Mouse (Mus musculus): ENCODE results near the gene 5031410I06Rik. TPM values are rescaled to one million over a fixed set of nuclear protein-coding genes. Genes with fewer than 3 reads are reported as not detected.
"Not testable (repeated sequence)": the region's sequence is repeated elsewhere in the genome, so short reads cannot be mapped to it uniquely, and the experiment has no call there.

Gene 5031410I06Rik
- not detected for total RNA-seq (2021)
- long read RNA-seq, experiment 1 = 0 reads
- long read RNA-seq, experiment 2 = 0 reads

DNA sequence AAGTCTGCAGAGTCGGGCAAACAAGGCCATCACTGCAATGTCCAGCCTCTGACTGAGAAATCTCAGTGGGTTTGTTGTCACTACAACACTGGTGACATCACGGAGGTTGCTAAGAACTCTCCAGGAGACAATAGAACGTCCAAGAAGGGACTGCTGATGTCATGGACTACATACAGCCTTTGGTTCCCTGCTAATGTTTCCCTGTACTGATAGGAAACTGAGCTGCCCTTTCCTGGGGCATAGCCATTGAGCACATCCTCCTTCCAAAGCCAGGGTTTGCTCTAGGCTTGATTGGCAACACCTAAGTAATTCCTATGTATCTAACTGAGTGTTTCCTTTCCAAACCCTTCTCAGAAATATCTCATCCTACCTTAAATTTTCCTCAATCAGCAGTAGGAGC, at the start of gene 5031410I06Rik:
TSS of gene 5031410I06Rik (minus strand) at position 101 of the 400 bp plus-strand sequence.
- H3K4me3 ChIP-seq; intact Hi-C loops (cut with DNase I); H3K27ac ChIP-seq; DNase-seq: not testable (repeated sequence)

DNA sequence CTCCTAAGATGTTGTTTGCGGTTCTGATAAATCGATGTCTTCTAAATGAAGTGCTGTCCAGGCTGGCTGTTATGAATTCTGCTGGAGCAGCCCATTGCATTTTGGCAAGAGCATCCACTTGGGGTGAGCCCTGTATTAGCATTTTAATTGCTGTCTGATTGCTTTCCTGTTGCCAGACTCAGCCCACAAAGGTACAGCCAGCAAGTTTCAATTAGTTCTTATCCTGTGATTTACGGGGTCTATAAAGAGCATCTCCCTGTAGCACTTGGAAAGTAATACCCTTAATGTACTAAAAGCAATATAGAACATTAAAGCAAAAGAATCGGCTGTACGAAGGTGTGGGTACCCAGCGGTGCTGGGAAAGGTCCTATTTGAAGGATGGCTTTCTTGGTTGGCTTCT, 37.7 kb upstream of the 5031410I06Rik start:
- TF ChIP-seq CTCF (IDR thresholded peaks at IDR 0.05) = no peak
- no peak overlapping the region for H3K4me3 ChIP-seq
- intact Hi-C loops (cut with DNase I) = no loop called here
- no peak overlapping the region for H3K27ac ChIP-seq
- DNase-seq = no peak

DNA sequence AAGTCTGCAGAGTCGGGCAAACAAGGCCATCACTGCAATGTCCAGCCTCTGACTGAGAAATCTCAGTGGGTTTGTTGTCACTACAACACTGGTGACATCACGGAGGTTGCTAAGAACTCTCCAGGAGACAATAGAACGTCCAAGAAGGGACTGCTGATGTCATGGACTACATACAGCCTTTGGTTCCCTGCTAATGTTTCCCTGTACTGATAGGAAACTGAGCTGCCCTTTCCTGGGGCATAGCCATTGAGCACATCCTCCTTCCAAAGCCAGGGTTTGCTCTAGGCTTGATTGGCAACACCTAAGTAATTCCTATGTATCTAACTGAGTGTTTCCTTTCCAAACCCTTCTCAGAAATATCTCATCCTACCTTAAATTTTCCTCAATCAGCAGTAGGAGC, 16.2 kb upstream of the 5031410I06Rik start, which contains the start of gene Gm10220:
TSS of gene Gm10220 (minus strand) at position 101 of the 400 bp plus-strand sequence.
- DNase-seq; intact Hi-C loops (cut with DNase I); H3K27ac ChIP-seq; H3K4me3 ChIP-seq: not testable (repeated sequence)

DNA sequence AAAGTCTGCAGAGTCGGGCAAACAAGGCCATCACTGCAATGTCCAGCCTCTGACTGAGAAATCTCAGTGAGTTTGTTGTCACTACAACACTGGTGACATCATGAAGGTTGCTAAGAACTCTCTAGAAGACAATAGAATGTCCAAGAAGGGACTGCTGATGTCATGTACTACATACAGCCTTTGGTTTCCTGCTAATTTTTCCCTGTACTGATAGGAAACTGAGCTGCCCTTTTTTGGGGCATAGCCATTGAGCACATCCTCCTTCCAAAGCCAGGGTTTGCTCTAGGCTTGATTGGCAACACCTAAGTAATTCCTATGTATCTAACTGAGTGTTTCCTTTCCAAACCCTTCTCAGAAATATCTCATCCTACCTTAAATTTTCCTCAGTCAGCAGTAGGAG, 16.0 kb downstream of the 5031410I06Rik start, which contains the start of gene Gm10471:
TSS of gene Gm10471 (minus strand) at position 101 of the 400 bp plus-strand sequence.
- DNase-seq; intact Hi-C loops (cut with DNase I); H3K4me3 ChIP-seq: not testable (repeated sequence)

DNA sequence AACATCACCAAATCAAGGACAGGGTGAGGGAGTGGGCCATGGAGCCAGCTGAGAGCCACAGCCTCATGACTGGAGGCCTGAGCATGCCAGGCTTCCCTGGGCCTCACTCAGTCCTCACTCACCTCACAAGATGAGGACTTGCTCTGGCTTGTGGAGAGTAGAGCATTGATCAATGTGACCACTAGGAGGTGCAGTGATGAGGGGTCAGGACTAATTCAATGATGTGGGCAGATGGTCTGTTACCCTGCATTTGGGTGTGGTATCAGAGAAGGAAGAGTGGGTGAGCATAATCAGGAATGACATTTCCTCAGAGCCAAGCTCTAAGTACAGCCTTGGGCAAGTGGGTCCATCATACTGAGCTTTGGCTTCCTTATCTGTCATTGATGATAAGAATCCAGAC, 26.1 kb downstream of the 5031410I06Rik start:
- intact Hi-C loops (cut with DNase I); H3K4me3 ChIP-seq; H3K27ac ChIP-seq; DNase-seq: not testable (repeated sequence)

More for the DNA sequence above, 16.0 kb downstream of the 5031410I06Rik start, which contains the start of gene Gm10471:
- not testable (repeated sequence) for H3K27ac ChIP-seq

DNA sequence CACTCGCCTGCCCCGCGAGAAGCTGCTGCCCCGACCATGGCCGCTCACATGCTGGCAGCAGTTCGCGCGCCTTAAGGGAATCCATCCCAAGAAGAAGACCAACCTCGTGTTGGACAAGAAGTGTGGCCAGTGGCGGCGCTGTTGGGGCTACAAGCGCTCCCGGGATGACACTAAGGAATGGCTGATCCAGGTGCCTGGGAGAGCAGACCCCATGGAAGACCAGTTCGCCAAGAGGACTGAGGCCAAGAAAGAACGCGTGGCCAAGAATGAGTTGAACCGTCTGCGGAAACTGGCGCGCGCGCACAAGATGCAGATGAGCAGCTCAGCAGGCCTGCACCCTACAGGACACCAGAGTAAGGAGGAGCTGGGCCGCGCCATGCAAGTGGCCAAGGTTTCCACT, 34.4 kb downstream of the 5031410I06Rik start:
- intact Hi-C loops (cut with DNase I) = no loop called here
- no peak for TF ChIP-seq CTCF (IDR thresholded peaks at IDR 0.05)
- DNase-seq = no peak
- Histone ChIP-seq H3K4me3 (no peak overlapping the region), H3K27ac (no peak overlapping the region)

DNA sequence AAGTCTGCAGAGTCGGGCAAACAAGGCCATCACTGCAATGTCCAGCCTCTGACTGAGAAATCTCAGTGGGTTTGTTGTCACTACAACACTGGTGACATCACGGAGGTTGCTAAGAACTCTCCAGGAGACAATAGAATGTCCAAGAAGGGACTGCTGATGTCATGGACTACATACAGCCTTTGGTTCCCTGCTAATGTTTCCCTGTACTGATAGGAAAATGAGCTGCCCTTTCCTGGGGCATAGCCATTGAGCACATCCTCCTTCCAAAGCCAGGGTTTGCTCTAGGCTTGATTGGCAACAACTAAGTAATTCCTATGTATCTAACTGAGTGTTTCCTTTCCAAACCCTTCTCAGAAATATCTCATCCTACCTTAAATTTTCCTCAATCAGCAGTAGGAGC, 46.7 kb downstream of the 5031410I06Rik start, which contains the start of gene Gm7347:
TSS of gene Gm7347 (minus strand) at position 101 of the 400 bp plus-strand sequence.
- H3K27ac ChIP-seq; intact Hi-C loops (cut with DNase I): not testable (repeated sequence)

More for the DNA sequence above, 46.7 kb downstream of the 5031410I06Rik start, which contains the start of gene Gm7347:
- DNase-seq, H3K4me3 ChIP-seq: not testable (repeated sequence)

Other genes with a start within 250 kb of the 5031410I06Rik start
- not detected for gene Gm21663, start 163.0 kb downstream of the 5031410I06Rik start, total RNA-seq (2021)
- not detected for gene Gm21671, start 150.9 kb downstream of the 5031410I06Rik start, total RNA-seq (2021)
- not detected for gene Gm21680, start 132.7 kb downstream of the 5031410I06Rik start, total RNA-seq (2021)
- gene Gm21698, start 116.7 kb downstream of the 5031410I06Rik start, total RNA-seq (2021) = not detected
- gene Gm1979, start 100.6 kb downstream of the 5031410I06Rik start, total RNA-seq (2021) = not detected
- not detected for gene Gm5862, start 82.4 kb downstream of the 5031410I06Rik start, total RNA-seq (2021)
- not detected for gene Speer4a, start 65.8 kb downstream of the 5031410I06Rik start, total RNA-seq (2021)
- gene Gm7347, start 46.8 kb downstream of the 5031410I06Rik start, total RNA-seq (2021) = not detected
- gene Gm10471, start 16.1 kb downstream of the 5031410I06Rik start, total RNA-seq (2021) = not detected
- gene Gm10220, start 16.1 kb upstream of the 5031410I06Rik start, total RNA-seq (2021) = not detected
- gene Gm7361, start 152.3 kb upstream of the 5031410I06Rik start, total RNA-seq (2021) = not detected

All from gastrocnemius, adult 2 months (tissue).